Mouse (Mus musculus): ENCODE measurements around the gene Inafm2. TPM values are rescaled to one million over a fixed set of nuclear protein-coding genes. Genes with fewer than 3 reads are reported as not detected.
A peak's percentile ranks its signal among the peaks of the same experiment; 100 is the strongest.

The Inafm2 gene
- polyA plus RNA-seq, 1 experiment from 2014 or later: 23.7 TPM

DNA sequence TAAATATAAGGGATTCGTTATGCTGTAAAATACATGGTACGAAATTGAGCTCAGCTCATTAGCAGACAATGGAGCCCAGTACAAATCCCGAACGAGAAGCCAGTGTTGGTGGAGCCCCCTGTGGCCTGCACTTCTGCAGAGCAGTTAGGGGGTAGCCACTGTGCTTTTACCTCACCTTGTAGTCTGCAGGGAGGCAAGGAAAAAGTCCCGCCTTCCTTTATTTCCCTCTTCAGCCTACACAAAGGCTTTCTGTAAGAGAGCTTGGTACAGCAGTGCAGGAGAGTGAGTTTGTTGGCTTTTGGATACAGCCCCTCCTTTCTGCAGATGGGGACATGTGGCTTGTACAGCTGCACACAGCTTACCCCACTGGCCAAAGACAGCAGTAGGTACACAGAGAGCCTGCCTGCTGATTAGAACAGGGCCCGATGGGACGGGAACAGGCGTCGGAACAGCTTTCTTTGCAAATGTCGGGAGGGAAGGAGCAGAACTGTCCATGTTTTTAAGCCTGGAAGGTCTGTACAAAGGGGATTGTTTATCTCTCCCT lies 3.9 kb downstream of the Inafm2 start:
- H3K4me3 ChIP-seq: peak overlapping the region; percentile 5; the same call in 1 of the 2 replicates
- 15% methylated on average over 10 of the region's 10 CpGs for WGBS
- no peaks in the 10 kb centered on the region for H3K36me3 ChIP-seq
- peak overlapping the region; percentile 49 for H3K9ac ChIP-seq
- no peaks in the 10 kb centered on the region for H3K9me3 ChIP-seq
- ATAC-seq (ENCODE audit: low read depth): no peak
- H3K27ac ChIP-seq (replicated peaks): 0 out of 2 replicates have a peak overlapping the region, but pooled peaks have one; percentile 24
- peaks cover 56% of the 10 kb centered on the region for H3K4me1 ChIP-seq (replicated peaks)
- H3K4me2 ChIP-seq: peak overlapping the region; percentile 36
- peaks cover 10% of the 10 kb centered on the region for H3K27me3 ChIP-seq

DNA sequence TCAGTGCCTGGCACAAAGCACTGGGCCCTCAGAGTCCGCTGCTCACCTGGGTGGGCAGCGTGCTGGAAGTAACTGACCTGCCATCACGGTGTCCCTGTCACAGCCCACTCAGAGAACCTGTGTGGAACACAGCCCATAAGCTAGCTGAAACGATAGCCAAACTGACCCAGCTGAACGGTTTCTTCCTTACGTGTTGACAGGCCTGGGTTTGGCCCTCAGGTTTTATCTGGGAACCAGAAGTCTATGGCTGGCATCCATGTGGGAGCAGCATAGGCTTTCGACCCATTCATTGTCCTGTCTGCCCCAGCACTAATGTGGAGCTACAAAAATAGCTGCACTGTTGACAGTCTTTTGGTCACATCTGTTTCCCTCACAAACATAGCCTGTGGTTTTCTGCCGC lies 4.9 kb downstream of the Inafm2 start:
- H3K27ac ChIP-seq (replicated peaks): no peak overlapping the region
- H3K9ac ChIP-seq: 0 out of 2 replicates have a peak overlapping the region, but pooled peaks have one; percentile 49
- no peaks in the 10 kb centered on the region for H3K36me3 ChIP-seq
- H3K4me3 ChIP-seq: no peak overlapping the region
- H3K27me3 ChIP-seq: peaks cover 5% of the 10 kb centered on the region; the same call in 1 of the 2 replicates
- H3K4me2 ChIP-seq: peak overlapping the region; percentile 36; the same call in 1 of the 2 replicates
- no peak for ATAC-seq (ENCODE audit: low read depth)
- H3K9me3 ChIP-seq: no peaks in the 10 kb centered on the region
- WGBS: 68% methylated on average over 8 of the region's 8 CpGs
- H3K4me1 ChIP-seq (replicated peaks): peaks cover 46% of the 10 kb centered on the region

DNA sequence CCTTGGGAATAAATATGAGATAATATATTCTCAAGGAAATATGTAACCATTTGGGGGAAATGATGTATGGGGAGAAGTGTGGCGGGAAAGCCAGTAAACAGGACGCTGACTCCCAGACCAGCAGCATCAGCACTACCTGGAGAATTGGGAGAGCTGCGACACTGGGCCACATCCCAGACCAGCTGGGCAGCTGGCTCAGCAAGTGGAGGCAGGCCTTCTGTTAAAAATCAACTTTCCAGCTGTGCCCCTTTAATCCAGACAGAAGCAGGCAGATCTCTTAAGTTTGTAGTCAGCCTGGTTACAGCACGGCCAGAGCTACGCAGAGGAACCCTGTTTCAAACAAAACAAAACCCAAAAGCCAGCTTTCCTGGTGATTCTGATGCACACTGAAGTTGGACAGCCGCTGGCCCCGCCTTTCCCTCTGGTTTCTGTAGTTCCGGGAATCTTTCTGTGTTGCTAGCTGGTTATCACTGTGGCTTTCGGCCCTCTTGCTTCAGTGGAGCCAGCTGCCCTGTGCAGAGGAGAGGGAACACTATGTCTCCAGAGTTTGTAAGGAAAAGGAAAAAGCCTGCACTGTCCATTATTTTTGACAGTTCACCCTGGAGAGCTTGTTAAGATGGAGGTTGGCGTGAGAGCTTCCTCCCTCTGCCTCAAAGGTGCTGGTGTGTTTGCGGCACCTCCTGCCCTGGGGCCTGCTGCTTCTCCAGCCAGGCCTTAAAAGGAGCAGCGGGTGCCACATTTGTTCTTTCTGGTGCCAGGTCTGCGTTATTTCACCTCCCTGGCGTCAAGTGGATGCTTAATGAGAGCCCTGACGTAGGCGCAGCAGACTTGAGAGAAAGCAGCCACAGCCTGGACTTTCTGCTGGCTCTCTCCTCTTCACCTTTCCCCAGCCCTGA lies 6.6 kb downstream of the Inafm2 start:
- ATAC-seq (ENCODE audit: low read depth): no peak
- WGBS: 71% methylated on average over 16 of the region's 16 CpGs
- no peak overlapping the region for H3K27ac ChIP-seq (replicated peaks)
- H3K27me3 ChIP-seq: peaks cover 7% of the 10 kb centered on the region; the same call in 1 of the 2 replicates
- no peaks in the 10 kb centered on the region for H3K9me3 ChIP-seq
- no peaks in the 10 kb centered on the region for H3K36me3 ChIP-seq
- H3K4me1 ChIP-seq (replicated peaks): peaks cover 36% of the 10 kb centered on the region
- H3K4me3 ChIP-seq: no peak overlapping the region
- no peak overlapping the region for H3K4me2 ChIP-seq
- H3K9ac ChIP-seq: no peak overlapping the region

DNA sequence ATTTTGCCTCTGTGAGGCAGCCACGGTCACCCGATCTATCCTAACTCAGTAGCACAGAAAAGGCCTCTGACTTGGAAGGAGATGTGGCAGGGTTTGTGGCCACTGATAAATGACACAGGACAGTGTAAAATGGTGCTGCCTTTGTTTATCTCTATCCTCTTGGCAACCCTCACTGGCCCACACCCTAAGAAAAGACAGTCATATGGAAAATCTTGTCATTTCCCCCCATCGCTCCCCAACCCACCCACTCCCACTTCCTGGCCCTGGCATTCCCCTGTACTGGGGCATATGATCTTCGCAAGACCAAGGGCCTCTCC lies 7.2 kb downstream of the Inafm2 start:
- Histone ChIP-seq H3K4me1 (replicated peaks) (peaks cover 30% of the 10 kb centered on the region), H3K4me2 (no peak overlapping the region), H3K27me3 (peaks cover 9% of the 10 kb centered on the region; the same call in 1 of the 2 replicates), H3K27ac (replicated peaks) (no peak overlapping the region), H3K9ac (no peak overlapping the region), H3K4me3 (no peak overlapping the region), H3K9me3 (no peaks in the 10 kb centered on the region), H3K36me3 (no peaks in the 10 kb centered on the region)
- ATAC-seq (ENCODE audit: low read depth): no peak
- 78% methylated on average over 4 of the region's 4 CpGs for WGBS

DNA sequence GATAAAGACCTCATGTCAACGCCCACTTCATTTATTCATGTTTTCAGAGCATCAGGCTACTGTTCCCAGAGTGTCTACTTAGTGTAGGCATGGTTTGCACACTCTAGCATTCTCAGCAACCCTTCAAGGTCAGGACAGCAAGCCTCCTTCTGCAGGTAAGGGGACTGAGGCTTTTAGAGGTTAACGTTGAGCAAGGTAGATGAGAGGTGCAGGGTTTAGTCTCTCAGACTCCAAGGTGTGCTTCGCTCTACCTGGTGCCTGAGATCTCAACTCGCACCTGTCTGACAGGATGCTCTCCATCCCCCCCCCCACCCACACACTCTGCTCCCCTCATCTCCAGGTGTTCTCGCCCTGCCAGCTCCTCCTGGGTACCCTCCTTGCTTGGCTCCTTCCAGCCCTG lies 8.6 kb downstream of the Inafm2 start:
- Histone ChIP-seq H3K4me1 (replicated peaks) (peaks cover 16% of the 10 kb centered on the region), H3K27me3 (peaks cover 12% of the 10 kb centered on the region; the same call in 1 of the 2 replicates), H3K9me3 (no peaks in the 10 kb centered on the region), H3K4me3 (no peak overlapping the region), H3K9ac (no peak overlapping the region), H3K36me3 (no peaks in the 10 kb centered on the region), H3K4me2 (no peak overlapping the region), H3K27ac (replicated peaks) (no peak overlapping the region)
- no peak for ATAC-seq (ENCODE audit: low read depth)
- 93% methylated on average over 5 of the region's 5 CpGs for WGBS

DNA sequence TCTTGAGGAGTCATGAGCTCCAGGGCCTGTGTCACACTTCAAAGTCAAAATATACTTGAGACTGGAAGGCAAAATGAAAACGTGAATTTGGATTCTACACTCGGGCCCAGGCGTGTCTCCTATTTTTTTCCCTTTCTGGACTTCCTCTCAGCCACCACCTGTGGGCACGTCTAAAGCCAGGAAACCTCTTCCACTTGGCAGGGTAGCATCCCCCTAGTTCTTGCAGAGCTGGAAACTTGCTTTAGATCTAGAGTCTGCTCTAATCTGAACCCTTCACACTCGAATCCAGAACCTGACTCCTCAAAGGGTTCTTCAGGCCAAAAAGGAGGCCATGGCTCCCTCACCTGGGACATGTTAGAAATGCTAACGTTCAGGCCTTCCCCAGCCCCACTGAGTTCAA lies 9.8 kb downstream of the Inafm2 start:
- no peaks in the 10 kb centered on the region for H3K36me3 ChIP-seq
- peaks cover 12% of the 10 kb centered on the region; the same call in 1 of the 2 replicates for H3K27me3 ChIP-seq
- no peak overlapping the region for H3K4me3 ChIP-seq
- 89% methylated on average over 6 of the region's 6 CpGs for WGBS
- H3K9ac ChIP-seq: no peak overlapping the region
- no peak overlapping the region for H3K4me2 ChIP-seq
- peaks cover 15% of the 10 kb centered on the region for H3K4me1 ChIP-seq (replicated peaks)
- H3K27ac ChIP-seq (replicated peaks): no peak overlapping the region
- no peak for ATAC-seq (ENCODE audit: low read depth)
- H3K9me3 ChIP-seq: no peaks in the 10 kb centered on the region

DNA sequence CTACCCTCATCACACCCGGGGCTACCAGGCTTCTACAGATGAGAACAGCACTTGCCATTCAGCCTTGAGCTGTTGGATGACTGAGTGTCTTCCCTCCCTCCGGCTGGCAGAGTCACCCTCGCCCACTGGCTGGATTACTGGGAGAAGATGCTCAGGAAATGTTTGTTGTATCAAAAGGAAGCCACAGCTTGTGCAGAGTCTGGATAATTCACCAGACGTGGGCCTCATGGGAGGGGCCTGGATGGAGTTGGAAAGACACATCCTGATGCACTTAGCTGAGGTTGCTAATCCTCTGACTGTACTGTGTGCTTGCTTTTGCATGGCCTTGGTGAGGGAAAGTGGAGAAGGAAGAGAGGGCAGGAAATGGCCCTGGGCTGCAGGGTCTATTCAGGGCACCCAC lies 10.5 kb downstream of the Inafm2 start:
- Histone ChIP-seq H3K4me3 (no peak overlapping the region), H3K9ac (no peak overlapping the region), H3K4me2 (no peak overlapping the region), H3K27ac (replicated peaks) (no peak overlapping the region), H3K4me1 (replicated peaks) (peaks cover 19% of the 10 kb centered on the region), H3K27me3 (peaks cover 12% of the 10 kb centered on the region; the same call in 1 of the 2 replicates), H3K9me3 (no peaks in the 10 kb centered on the region), H3K36me3 (no peaks in the 10 kb centered on the region)
- WGBS: 93% methylated on average over 4 of the region's 4 CpGs
- ATAC-seq (ENCODE audit: low read depth): no peak

DNA sequence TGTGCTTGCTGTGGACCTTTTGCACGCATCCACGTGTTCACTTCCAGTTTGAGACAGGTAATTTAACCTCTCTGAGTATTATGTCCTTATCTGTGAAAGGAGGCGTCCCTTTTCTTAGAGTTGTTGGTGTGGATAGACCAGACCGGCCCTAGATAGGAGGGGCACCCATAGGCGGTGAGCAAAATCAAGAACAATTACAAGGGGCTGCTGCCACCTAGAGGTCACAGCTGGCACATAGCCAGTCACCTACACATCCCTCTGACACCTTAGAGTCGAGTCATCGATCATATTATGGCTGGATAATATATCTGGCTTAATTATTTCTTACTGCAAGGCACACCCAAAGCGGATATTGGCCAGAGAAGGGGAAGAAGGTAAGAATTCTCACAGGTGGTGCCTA lies 14.3 kb downstream of the Inafm2 start:
- ATAC-seq (ENCODE audit: low read depth): peak; percentile 28; the same call in 1 of the 2 replicates
- Histone ChIP-seq H3K36me3 (no peaks in the 10 kb centered on the region), H3K9me3 (no peaks in the 10 kb centered on the region), H3K27me3 (peaks cover 12% of the 10 kb centered on the region; the same call in 1 of the 2 replicates), H3K4me2 (no peak overlapping the region), H3K27ac (replicated peaks) (no peak overlapping the region), H3K9ac (peak overlapping the region; percentile 27; the same call in 1 of the 2 replicates), H3K4me3 (no peak overlapping the region), H3K4me1 (replicated peaks) (peaks cover 51% of the 10 kb centered on the region)
- WGBS: 10% methylated on average over 8 of the region's 8 CpGs

DNA sequence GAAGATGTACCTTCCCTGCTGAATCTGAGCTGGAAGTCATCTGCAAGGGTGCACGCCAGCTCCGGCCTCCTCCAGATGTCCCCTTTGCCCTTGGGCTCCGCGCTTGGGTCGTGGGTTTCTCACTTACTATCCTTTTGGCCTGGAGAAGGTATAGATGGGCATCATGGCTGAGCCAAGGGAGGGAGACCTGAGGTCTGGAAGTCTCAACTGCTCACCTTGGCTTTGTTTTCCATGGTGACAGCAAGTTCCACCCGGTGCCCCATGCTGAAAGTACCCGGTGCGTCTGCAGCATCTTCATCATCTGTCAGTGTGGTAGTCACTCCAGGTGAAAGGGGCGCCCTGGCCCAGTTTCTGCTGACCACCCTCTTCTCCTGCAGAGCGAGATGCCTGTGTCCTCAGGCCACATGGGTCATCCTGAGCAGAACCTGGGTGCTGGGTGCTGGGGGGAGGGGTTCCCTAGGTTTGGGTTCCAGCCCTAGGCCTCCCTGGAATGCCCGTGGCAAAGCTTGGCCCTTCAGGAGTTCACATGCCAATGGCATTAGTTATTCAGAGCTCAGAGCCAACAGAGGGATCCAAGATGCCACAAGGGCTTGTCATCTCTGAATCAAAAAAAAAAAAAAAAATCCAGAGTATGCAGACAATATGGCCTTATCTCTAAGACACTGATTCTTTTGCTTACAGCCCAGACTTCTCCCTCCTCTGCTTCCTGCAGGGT lies 14.9 kb downstream of the Inafm2 start:
- Histone ChIP-seq H3K9me3 (no peaks in the 10 kb centered on the region), H3K27ac (replicated peaks) (peak overlapping the region; percentile 98), H3K27me3 (peaks cover 12% of the 10 kb centered on the region; the same call in 1 of the 2 replicates), H3K36me3 (no peaks in the 10 kb centered on the region), H3K4me3 (no peak overlapping the region), H3K9ac (peak overlapping the region; percentile 66; the same call in 1 of the 2 replicates), H3K4me2 (no peak overlapping the region), H3K4me1 (replicated peaks) (peaks cover 51% of the 10 kb centered on the region)
- WGBS: 89% methylated on average over 11 of the region's 11 CpGs
- no peak for ATAC-seq (ENCODE audit: low read depth)

DNA sequence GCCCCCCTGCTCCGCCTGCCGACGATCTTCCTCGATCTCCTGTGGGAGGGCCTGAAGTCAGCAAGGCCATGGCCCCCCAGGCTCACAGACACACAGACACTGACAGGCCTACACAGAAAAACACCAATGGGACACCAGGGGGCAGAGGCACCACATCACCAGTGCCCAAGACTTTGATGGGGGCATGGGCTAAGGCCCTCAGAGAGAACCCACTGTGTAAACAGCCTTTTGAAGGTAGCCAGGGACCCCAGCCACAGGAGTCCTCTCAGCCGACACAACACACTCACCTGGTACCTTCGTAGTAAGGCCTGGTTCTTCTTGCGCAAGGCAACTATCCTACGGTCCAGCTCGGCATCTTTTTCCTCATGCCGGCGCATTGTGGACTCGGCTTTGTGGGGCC lies 15.8 kb downstream of the Inafm2 start:
- Histone ChIP-seq H3K4me2 (peak overlapping the region; percentile 51), H3K9me3 (no peaks in the 10 kb centered on the region), H3K36me3 (no peaks in the 10 kb centered on the region), H3K9ac (peak overlapping the region; percentile 66), H3K4me1 (replicated peaks) (peaks cover 51% of the 10 kb centered on the region), H3K4me3 (no peak overlapping the region), H3K27ac (replicated peaks) (peak overlapping the region; percentile 98), H3K27me3 (peaks cover 12% of the 10 kb centered on the region; the same call in 1 of the 2 replicates)
- WGBS: 82% methylated on average over 12 of the region's 12 CpGs
- no peak for ATAC-seq (ENCODE audit: low read depth)

DNA sequence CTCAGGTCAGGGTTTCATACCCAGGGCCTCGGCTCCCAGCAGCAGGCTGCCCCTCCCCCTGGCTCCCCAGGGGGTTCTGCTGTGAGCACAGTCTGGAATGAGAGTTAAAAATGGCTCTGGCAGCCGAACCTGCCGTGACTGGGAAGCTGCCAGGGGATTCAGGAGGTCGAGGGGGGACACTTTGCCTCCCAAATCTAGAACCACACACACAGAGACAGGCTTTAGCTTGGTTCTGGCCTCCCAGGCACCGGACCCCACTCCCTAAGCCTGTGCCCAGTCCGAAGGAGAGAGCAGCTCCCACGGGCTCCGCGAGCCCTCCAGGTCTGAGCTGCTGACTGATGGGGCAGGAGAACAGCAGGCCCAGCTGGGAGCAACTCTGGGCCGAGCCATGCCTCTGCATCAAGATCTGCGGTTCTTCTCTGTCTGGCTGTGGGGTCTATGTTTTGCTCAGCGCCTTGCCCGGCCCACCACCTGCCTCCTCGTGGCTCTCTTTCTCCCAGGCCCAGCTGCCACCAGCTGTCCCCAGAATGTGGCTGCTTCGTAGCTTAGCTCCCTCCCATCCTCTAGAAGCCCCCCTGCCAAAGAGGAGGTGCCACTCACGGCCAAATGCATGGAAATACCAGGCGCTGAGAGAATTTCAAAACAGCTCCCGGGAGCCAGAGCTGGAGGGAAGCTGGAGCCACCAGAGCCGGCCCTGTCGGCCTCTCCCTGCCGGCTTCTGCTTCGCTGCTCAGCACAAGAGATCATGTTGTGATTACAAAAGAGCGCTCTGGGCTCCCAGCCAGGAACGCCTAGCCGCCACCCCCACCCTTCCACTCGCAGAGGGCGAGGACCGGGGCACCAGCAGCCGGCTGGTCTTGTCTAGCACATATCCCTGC lies 16.6 kb downstream of the Inafm2 start, which contains the start of gene Ccdc9b:
Gene Ccdc9b (minus strand): TSS at position 756 of the 878 bp plus-strand sequence.
- peaks cover 10% of the 10 kb centered on the region; the same call in 1 of the 2 replicates for H3K27me3 ChIP-seq
- peak within 1 kb of the TSS; percentile 98 for H3K27ac ChIP-seq (replicated peaks)
- H3K4me2 ChIP-seq: peak within 1 kb of the TSS; percentile 51
- H3K9me3 ChIP-seq: no peaks in the 10 kb centered on the region
- ATAC-seq (ENCODE audit: low read depth): peak; percentile 80
- H3K9ac ChIP-seq: peak within 1 kb of the TSS; percentile 66
- peaks cover 51% of the 10 kb centered on the region for H3K4me1 ChIP-seq (replicated peaks)
- H3K4me3 ChIP-seq: peak within 1 kb of the TSS; percentile 19
- WGBS: 3% methylated on average over 29 of the region's 29 CpGs
- no peaks in the 10 kb centered on the region for H3K36me3 ChIP-seq

All from neural tube, embryonic 13.5 days (tissue).